Mouse (Mus musculus) megakaryocyte, embryonic 14.5 days (primary cell): ENCODE results near the gene Dusp18.

Experiments used
- FLI1 ChIP-seq: IDR thresholded peaks from 2 replicates; pipeline ENCODE4 v1.6.1; 2012; ENCODE audit warnings: low read length, inconsistent platforms, mixed read lengths
- GATA1 ChIP-seq: IDR thresholded peaks from 3 replicates; pipeline ENCODE4 v1.6.1; 2012; ENCODE audit warnings: mixed read lengths, low read length, inconsistent platforms, borderline replicate concordance

- TF ChIP-seq GATA1 (no peak), FLI1 (no peak)
These were observed 30.9 kb downstream of the Dusp18 start for GRCm38 (mm10) chr11:3925916-3926315.
